Mouse (Mus musculus) spleen, postnatal 36 days (tissue): ENCODE measurements around the gene Fcgbp.
"Not testable (repeated sequence)": the region's sequence is repeated elsewhere in the genome, so short reads cannot be mapped to it uniquely, and the experiment has no call there.

Experiments
- DNase-seq, 2 experiments: peaks; one replicate each; pipeline ENCODE4 v3.0.0; 2022; ENCODE audit warnings: low spot score in 2 of 2, mixed read lengths in 1 of 2

Fcgbp gene

GRCm38 (mm10) chr7:28149841-28150240 lies 78.8 kb downstream of the Fcgbp start:
- DNase-seq, result no peak

DNA sequence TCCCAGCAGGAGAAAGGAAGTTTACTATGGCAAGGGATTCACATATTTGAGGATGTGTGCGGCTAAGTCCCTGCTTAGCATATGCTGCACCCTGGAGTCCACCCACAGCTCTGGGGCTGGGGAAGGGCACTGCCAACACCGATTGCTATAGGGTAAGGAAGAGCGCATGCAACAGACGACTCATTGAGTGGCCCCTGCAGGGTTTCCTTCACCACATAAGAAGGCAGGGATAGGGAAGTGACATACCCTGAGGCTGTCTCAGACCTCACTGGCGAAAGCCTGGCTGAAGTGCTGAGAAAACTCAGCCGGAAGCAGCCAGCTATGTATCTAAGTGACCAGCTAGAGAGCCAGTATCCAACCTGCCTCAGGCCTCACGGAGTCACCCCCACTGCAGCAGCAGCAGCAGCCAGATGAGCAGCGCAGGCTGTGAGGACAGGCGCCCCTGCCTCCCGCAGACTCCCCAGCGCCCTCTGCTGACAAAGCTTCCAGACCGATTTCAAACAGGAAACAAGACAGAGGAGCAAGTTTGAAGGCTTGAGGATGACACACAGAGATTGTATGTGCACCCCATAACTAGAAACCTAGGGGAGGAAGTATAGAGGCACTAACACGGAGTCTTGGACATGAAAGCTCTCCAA lies 80.7 kb downstream of the Fcgbp start:
- DNase-seq, result peak; percentile 12 to 19

DNA sequence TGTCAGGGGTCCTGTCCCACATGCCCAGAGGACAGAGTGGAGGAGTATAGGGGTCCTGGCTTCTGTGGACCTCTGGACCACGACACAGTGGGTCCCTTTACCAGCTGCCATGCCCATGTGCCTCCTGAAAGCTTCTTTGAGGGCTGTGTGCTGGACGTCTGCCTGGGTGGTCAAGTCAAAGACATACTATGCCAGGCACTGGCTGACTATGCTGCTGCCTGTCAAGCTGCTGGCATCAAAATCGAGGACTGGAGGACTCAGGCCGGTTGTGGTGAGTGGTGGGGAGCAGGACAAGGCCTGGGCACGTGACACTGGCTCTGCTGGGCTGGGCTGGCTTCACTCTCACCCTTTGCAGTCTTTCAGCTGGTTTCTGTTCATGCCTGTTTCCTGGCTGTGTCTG lies 82.6 kb downstream of the Fcgbp start:
- not testable (repeated sequence) for DNase-seq

DNA sequence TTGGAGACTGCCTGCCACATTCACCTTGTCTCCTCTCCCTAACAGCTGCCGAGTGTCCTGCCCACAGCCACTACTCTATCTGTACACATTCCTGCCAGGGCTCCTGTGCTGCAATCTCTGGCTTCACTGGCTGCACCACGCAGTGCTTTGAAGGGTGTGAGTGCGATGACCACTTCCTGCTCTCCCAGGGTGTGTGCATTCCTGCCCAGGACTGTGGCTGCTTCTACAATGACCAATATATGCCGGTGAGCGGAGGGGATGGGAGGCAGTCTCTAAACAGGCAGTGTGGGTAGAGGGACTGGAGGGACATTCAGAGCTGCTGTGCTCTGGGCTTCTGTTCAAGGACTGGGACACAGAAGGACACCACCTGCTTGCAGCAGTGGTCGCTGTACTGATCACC lies 88.3 kb downstream of the Fcgbp start:
- no peak for DNase-seq

DNA sequence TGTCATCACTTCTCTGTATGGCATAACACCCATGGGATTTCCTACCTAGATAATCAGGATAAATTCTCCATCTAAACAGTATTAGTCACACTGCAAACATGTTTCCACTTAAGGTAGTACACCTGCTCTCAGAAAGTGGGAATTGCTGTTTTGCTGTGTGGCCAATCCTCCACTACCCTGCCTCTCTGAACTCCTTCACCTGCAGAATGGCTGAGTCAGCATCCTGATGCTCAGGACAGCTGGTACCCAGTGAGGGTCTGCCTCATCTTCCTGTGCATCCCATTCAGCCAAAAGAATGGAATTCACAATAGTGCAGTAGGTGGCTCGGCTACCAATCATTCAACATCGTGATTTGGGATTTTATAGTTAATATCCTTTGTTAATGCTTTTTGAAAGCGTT lies 88.9 kb downstream of the Fcgbp start:
- DNase-seq, result no peak

- no peak for DNase-seq
Observed at GRCm38 (mm10) chr7:28161163-28161749, 90.2 kb downstream of the Fcgbp start.

DNA sequence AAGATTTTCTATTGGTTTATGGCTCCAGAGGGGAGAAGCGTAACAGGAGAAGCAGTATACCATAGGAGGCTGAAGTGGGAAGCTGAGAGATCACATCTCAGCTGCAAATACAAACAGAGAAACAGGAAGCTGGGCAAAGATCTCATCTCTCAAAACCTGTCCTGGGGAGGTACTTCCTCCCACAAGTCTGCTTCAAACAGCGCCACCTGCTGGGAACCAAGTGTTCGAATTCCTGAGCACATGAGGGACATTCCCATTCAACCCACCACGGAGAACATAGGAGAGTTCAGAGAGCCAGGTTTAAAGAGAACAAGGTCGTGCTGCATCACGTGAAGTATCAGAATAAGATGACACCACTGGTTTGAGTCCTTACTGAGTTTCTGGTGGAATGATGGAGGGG lies 94.4 kb downstream of the Fcgbp start:
- no peak for DNase-seq

DNA sequence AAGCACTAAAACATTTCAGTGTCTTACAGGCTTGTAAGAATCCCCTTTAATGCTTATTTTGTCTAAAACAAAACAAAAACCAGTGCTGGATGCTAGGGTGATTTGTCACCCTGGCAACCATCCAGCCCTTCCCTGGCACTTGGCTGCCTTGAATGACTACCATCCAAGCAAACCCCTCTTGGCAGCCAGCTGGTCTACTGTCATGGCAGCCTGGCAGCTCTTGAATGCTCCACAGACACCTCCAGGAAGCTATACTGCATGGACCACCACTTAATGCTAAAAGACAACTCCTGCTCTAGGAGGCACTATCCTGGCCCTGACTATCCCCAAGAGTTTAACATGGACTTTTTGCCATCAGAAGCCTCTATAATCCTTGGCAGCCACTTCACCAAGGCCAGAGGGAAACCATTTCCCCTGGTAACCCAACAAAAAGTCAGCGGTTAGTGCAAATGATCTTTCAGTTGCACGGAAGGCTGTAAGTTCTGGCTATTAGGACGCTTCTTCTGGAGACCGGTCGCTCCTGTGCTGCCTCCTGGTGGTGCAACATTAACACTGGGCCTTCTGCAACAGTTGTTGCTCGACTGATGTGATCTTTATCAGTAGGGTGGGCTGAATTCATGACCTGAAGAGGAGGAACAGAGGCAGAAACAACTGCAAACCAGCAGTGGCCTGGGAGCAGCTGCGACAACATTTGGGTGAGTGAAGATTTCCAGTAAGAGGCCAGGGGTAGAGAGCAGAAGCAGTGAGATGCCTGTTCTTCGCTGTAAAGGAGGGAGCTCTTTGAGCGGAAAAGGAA lies 97.5 kb downstream of the Fcgbp start:
- DNase-seq, result peak; percentile 61 to 62

- peak; percentile 89 to 93 for DNase-seq
Observed at GRCm38 (mm10) chr7:28169489-28170422, 98.7 kb downstream of the Fcgbp start, which contains the start of gene Fbl. Gene Fbl, plus strand, starts transcription at chr7:28169710.
